Mouse (Mus musculus): ENCODE data around the gene Ndufa12. TPM values are rescaled to one million over a fixed set of nuclear protein-coding genes. Genes with fewer than 3 reads are reported as not detected.
A peak's percentile ranks its signal among the peaks of the same experiment; 100 is the strongest.

Ndufa12 gene
- total RNA-seq, 2 experiments from 2014 or later = 249 to 253 TPM

DNA sequence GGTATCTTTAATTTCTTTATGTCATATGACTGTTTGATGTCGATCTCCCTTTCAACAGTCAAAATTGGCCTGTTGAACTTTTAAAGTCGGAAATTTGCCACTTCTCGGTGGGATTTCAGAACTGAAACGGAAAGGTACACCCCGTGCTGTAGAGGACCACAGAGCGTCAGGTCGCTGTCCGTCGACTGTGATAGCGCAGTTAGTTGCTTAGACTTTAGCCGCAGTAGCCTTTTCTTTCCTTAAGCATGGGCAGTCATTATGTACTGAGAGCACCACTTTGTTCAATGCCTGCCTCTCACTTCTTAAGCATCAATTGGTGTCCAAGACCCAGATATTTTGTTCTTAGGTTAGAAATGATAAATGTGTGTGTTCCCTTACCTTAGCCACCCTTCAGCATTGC is 26.4 kb upstream of the Ndufa12 start:
- DNase-seq (ENCODE audit: low spot score in 2 of 2) = no peak
- H3K4me3 ChIP-seq = no peak overlapping the region
- no peak overlapping the region for H3K27ac ChIP-seq
- TF ChIP-seq CTCF (conservative IDR thresholded peaks at IDR 0.05) = no peak

DNA sequence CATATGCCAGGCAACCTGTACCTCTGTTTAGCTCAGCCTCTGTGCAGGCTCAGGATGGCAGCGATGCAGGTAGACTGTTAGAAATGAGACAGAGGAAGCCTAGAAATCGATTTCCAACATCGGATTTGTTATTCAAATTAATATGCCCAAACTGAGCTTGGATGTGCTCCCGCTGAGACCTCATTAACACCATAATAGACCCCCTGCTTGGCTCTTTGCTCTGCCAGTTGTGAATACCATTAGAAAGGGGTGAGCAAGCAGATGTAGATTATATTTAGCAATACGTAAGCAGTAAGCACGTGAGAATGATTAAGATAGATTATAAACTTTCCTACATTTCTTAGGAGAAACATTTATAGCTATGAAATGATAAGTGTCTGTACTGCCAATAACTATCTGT is 25.8 kb upstream of the Ndufa12 start:
- TF ChIP-seq CTCF (conservative IDR thresholded peaks at IDR 0.05) = no peak
- no peak for DNase-seq (ENCODE audit: low spot score in 2 of 2)
- H3K4me3 ChIP-seq = no peak overlapping the region
- no peak overlapping the region for H3K27ac ChIP-seq

DNA sequence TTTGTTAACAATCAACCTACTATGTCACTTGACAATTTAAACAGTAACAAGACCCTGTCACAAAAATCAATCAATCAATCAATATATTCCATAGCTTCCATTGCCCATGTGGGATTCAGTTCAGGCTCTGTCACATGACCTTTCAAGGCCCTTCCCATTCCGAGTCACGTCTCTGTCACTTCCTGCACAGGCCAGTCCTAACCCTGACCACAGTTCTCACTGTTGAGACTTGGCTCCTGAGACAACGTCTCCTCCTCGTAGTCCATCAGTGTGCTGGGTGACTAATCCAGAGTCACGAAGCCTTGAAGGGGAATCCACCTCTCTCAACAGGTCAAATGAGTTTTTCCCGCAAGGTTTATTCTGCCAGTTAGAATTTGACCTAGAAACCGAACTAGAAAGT is 23.9 kb upstream of the Ndufa12 start:
- DNase-seq (ENCODE audit: low spot score in 2 of 2) = no peak
- no peak for TF ChIP-seq CTCF (conservative IDR thresholded peaks at IDR 0.05)
- Histone ChIP-seq H3K27ac (no peak overlapping the region), H3K4me3 (no peak overlapping the region)

DNA sequence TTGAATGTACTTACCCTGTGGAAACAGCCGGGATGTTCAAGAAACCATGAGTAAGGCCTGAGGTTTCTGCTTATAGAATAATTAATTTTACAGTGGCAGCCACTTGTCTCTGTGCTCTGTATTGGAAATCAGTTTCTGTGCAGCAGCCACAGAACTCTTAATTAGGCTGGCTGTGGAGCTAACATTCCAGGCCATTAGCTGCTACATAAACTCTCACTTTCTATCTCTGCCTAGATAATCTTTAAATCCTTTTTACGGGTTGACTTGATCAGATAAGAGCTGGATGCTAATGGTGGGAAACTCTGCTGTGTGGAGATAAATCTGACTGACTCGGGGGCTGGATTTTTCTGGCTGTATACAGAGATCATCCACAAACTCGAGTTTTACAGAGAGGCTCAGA is 15.3 kb upstream of the Ndufa12 start:
- Histone ChIP-seq H3K27ac (no peak overlapping the region), H3K4me3 (no peak overlapping the region)
- TF ChIP-seq CTCF (conservative IDR thresholded peaks at IDR 0.05) = no peak
- no peak for DNase-seq (ENCODE audit: low spot score in 2 of 2)

DNA sequence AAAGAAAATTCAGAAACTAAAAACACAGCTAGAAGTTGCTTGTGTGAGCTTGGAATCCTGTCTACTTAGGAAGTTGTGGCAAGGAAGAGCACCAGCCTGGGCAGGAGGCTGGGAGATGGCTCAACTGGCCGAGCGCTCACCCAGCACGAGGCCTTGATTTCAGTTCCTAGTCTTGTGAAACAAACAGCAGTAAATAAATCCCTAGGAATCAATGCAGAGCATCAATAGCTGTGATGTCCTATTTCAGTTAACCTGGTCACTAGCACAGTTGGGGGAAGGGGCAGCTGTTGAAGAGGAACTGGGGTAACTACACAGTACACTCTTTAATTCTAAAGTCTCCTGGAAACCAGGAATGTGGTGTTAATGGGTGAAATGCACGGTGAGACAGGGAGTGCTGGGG is 6.5 kb downstream of the Ndufa12 start:
- no peak overlapping the region for H3K27ac ChIP-seq
- no peak for DNase-seq (ENCODE audit: low spot score in 2 of 2)
- TF ChIP-seq CTCF (conservative IDR thresholded peaks at IDR 0.05) = no peak
- no peak overlapping the region for H3K4me3 ChIP-seq

DNA sequence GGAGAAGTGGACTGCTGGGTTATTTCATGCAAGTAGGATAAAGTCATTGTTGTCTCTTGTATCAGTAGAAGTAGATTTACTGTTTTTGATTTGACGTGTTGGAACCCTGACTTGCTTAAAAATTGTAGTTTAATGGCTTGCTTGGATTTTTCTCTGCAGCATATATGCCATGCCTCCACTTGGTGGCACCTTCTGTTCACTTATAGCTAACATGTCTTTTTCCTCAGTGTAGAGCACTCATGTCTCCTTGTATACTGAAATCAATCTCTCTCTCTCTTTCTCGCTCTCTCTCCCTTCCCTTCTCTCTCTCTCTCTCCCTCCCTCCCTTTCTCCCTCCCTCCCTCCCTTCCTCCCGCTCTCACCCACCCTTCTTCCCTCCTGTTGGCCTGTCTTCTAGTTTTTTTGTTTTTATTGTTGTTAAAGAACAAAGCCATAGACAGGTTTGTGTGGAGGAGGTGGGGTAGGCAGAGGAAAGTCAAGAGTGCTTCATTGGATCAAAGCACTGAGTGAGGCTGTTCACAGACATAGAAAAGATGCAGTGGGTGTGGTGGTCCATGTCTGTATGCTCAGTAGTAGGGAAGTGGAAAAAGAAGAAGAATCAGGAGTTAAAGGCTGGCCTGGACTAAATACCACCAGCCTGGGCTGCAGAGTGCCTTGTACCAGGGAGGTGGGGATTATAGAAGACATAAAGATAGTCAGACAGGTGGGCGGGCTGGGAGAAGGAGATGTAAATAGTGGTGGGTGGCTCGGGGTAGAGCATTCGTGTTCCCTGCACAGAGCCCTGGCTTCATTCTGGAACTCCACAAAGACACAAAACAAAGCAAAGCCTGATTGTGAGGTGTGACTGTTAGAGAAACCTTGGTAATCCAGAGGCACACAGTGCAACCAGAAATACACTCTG is 12.4 kb downstream of the Ndufa12 start:
- DNase-seq (ENCODE audit: low spot score in 2 of 2) = peak; percentile 48 to 49
- peak; percentile 78 for TF ChIP-seq CTCF (conservative IDR thresholded peaks at IDR 0.05)
- H3K4me3 ChIP-seq = no peak overlapping the region
- H3K27ac ChIP-seq = peak overlapping the region; percentile 64

DNA sequence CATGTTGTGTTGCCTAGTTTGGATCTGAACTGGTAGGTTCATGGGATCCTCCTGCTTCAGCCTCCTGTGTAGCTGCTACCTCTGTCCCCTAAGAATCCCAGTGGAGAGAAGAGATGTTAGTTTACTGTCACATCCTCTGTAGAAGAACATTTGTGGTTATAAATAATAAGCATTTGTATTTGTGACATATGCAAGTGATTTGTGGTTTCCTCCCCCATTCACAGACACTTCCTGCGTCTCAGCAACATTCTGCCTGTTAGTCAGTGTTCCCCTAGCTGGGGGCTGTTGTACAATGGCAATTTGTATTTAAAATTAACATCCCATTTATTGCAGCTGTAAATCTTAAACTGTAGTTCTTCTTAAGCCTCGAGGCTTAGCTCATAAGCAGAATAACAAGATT is 13.2 kb downstream of the Ndufa12 start:
- no peak for TF ChIP-seq CTCF (conservative IDR thresholded peaks at IDR 0.05)
- DNase-seq (ENCODE audit: low spot score in 2 of 2) = no peak
- no peak overlapping the region for H3K4me3 ChIP-seq

DNA sequence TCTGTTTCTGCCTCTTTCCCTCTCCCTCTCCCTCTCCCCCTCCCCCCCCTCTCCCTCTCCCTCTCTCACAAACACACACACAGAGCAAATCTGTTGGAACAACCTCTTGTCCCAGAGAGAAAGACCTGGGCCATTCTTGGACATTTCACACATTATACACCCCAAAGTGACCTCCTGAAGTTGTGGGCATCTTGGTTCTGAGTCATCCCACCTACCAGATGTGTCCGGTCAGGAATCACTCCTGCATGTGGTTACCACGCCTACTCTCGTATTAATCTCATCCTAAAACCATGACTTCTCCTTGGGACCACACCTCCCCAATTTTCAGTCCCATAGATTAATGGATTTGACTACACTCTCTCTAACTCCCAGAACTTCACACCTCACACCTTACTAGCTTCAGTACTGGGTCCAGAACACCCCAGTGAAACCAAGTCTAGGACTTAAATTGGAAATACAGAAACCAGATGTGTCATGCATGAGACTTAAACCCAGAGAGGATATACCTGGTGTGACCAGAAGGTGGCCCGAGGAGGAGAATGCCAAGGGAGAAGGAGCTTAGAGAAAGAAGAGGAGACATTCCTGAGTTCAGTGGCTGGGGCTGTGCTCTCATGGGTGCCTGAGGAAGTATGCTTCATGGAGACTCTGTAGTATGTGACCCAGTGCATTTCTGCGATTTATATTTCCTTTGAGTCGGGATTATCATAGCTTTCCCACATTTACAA is 26.7 kb downstream of the Ndufa12 start:
- H3K4me3 ChIP-seq = no peak overlapping the region
- no peak for DNase-seq (ENCODE audit: low spot score in 2 of 2)
- TF ChIP-seq CTCF (conservative IDR thresholded peaks at IDR 0.05) = peak; percentile 59
- no peak overlapping the region for H3K27ac ChIP-seq

More for the DNA sequence above, 13.2 kb downstream of the Ndufa12 start:
- peak overlapping the region; percentile 64; the same call in 1 of the 2 replicates for H3K27ac ChIP-seq

DNA sequence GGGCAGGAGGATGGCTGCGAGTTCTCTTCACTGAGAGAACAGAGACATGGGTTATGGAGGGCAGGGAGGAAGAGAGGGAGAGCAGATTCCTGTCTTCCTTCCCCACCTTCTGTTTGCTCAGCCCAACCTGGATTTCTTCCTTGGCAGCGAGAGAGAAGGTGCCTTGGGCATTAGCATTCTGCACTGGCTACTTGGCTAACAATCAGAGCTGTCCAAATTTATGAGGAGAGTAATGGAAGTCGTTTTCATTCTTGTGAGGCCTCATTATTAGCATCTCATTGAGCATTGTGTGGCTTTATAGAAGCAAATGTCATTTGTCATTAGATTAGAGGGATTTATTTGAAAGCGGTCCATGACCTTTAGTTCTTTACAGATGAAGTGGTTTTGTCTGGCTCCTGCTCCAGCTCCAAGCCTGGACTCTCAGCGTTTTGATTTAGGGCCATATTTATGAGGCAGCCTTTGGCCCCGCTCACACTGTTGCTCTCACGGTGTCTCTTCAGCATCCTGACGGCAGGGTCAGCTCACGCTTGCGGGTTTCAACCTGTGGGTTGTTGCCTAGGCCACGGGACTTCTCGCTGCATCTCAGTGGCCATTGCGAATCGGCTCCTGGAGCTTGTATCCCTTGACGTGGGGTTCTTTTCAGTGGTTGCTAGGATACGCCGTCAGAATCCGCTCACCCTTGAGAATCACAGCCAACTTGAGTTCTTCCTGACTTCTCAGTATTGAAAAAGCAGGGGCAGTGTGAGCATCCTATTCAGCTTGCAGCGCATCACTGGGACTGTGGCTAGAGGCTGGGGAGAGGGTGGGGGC is 31.9 kb downstream of the Ndufa12 start:
- Histone ChIP-seq H3K27ac (peak overlapping the region; percentile 61; the same call in 1 of the 2 replicates), H3K4me3 (peak overlapping the region; percentile 34)
- peak; percentile 29 to 72 for DNase-seq (ENCODE audit: low spot score in 2 of 2)
- no peak for TF ChIP-seq CTCF (conservative IDR thresholded peaks at IDR 0.05)

DNA sequence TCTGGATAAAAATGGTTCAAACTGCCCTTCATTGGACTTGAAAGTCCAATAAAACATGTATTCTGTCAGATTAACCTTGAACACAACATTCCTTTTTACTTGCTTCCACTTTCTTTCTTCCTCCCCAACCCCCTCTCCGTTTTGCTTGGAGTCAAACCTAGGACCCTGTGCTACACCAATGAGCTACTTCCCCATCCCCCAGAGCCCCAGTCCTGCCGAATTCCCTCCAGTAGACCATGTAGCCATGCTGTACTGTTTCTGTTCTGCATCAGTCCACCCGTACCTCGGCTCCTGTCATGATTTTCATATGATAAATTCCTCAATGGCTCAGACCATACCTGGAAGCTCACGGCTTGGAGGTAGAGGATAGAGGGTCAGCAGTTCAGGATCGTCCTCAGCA is 32.5 kb downstream of the Ndufa12 start:
- no peak overlapping the region; the same call in 1 of the 2 replicates for H3K27ac ChIP-seq
- DNase-seq (ENCODE audit: low spot score in 2 of 2) = no peak
- TF ChIP-seq CTCF (conservative IDR thresholded peaks at IDR 0.05) = no peak
- H3K4me3 ChIP-seq = no peak overlapping the region; the same call in 1 of the 2 replicates

DNA sequence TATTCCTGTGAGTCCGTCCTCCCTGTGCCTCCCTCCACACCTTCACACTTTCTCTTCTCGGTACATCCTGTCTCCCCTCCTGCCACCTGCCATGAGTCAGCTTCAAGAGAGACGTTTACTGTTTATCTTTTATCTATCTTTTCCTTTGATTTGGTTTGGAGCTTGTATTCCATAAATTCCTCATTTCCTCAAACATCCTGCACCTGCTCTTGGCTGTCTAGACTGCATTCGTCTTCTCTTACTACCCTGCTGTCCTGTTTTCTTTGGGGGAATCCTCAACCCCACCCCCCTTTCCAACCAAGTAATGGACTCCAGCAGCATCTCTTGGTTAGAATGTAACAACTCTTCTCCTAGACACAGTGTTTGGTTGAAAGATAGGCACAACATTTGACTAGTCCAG is 36.7 kb downstream of the Ndufa12 start:
- TF ChIP-seq CTCF (conservative IDR thresholded peaks at IDR 0.05) = no peak
- DNase-seq (ENCODE audit: low spot score in 2 of 2) = no peak
- Histone ChIP-seq H3K27ac (no peak overlapping the region), H3K4me3 (no peak overlapping the region)

DNA sequence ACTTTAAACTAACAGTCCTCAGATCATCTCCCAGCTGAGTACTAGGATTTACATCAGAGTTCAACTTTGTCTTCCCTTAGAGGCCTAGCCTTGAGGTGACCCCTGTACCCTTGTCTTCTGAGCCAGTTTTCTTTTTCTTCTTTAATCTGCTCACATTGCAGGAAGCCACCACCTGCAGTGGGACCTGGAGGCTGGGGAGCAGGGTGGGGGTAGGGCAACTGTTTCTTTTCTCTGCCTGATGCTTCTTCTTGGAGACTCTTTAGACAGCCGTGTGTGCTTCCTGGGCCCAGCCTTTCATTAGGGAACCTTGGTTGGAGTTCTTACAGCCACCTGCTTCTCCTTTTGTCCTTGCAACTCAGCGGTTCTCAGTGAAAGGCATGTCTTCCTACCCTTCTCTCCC is 42.8 kb downstream of the Ndufa12 start:
- no peak for DNase-seq (ENCODE audit: low spot score in 2 of 2)
- TF ChIP-seq CTCF (conservative IDR thresholded peaks at IDR 0.05) = no peak
- H3K4me3 ChIP-seq = no peak overlapping the region
- no peak overlapping the region for H3K27ac ChIP-seq
